Mouse (Mus musculus) megakaryocyte, embryonic 14.5 days (primary cell): Measurements from ENCODE around the gene Wfdc15b.

ENCODE experiments used
- FLI1 ChIP-seq: IDR thresholded peaks from 2 replicates; pipeline ENCODE4 v1.6.1; 2012; ENCODE audit warnings: low read length, inconsistent platforms, mixed read lengths
- GATA1 ChIP-seq: IDR thresholded peaks from 3 replicates; pipeline ENCODE4 v1.6.1; 2012; ENCODE audit warnings: mixed read lengths, low read length, inconsistent platforms, borderline replicate concordance

DNA sequence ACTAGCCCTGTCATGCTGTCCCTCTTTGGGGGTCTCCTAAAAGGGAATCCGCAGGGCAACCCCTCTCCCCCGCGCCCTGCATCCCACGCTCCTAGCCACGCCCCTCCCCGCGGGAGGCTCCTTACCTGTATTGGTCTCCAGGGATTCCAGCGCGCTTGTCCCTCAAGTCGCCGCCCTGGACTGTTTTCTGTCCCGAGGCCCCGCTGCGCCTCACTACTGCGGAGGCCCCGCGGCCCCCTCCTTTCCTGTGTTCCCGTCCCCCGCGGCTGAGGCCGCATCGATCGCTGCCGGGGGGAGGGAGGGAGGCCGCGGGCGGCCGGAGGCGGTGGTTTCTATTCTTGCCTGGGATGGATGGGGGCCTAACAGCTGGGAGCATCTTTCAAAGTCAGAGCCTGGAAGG is 50.6 kb downstream of the Wfdc15b start, which contains the start of gene Kcns1:
- TF ChIP-seq GATA1 (no peak), FLI1 (no peak)
